Mouse (Mus musculus): ENCODE data around the gene Tmem203.

GRCm38 (mm10) chr2:25286837-25287636 lies 31.8 kb downstream of the Tmem203 start:
- TF ChIP-seq CTCF (IDR thresholded peaks at IDR 0.05; ENCODE audit: low read depth, low read length) (no peak), POLR2A (IDR thresholded peaks at IDR 0.05; ENCODE audit: extremely low read depth, insufficient read depth, low read length) (no peak)
